Mouse (Mus musculus) hindbrain, postnatal 0 days (tissue): Measurements from ENCODE around the gene Trmt112. TPM values are rescaled to one million over a fixed set of nuclear protein-coding genes. Genes with fewer than 3 reads are reported as not detected.

Experiments
- ATAC-seq: fragments of 200-750 bp; cut with Nextera tagmentation; 2 replicates; pipeline ENCODE4 v1.8.0; 2017; ENCODE audit warnings: mild to moderate bottlenecking, moderate TSS enrichment, moderate library complexity
- DNase-seq: peaks from one replicate; pipeline ENCODE4 v3.0.0-alpha.2; 2015; ENCODE audit warnings: low spot score
- H3K27ac ChIP-seq: fragments of 300-500 bp; sonication (generic); 2 replicates; pipeline ENCODE4 v1.5.1; 2014; ENCODE audit warnings: mild to moderate bottlenecking
- H3K27me3 ChIP-seq: fragments of 300-500 bp; sonication (generic); 2 replicates; pipeline ENCODE4 v1.6.1; 2014; ENCODE audit warnings: low read length, mixed read lengths; ENCODE audit not compliant: insufficient read depth
- H3K36me3 ChIP-seq: fragments of 300-500 bp; sonication (generic); 2 replicates; pipeline ENCODE4 v1.6.1; 2014; ENCODE audit warnings: low read length, mixed read lengths; ENCODE audit not compliant: insufficient read depth
- H3K4me1 ChIP-seq: fragments of 300-500 bp; sonication (generic); 2 replicates; pipeline ENCODE4 v1.6.1; 2014; ENCODE audit warnings: antibody characterized with exemption, low read length, mixed read lengths; ENCODE audit not compliant: insufficient read depth
- H3K4me2 ChIP-seq: fragments of 300-500 bp; sonication (generic); 2 replicates; pipeline ENCODE4 v1.6.1; 2014; ENCODE audit warnings: low read depth, mild to moderate bottlenecking, low read length, moderate library complexity, mixed read lengths
- H3K4me3 ChIP-seq: fragments of 300-500 bp; sonication (generic); 2 replicates; pipeline ENCODE4 v1.5.1; 2014; ENCODE audit warnings: low read length
- H3K9ac ChIP-seq: fragments of 300-500 bp; sonication (generic); replicated peaks from 2 replicates; pipeline ENCODE4 v1.6.1; 2014; ENCODE audit warnings: mild to moderate bottlenecking, low read length, moderate library complexity, mixed read lengths
- H3K9me3 ChIP-seq: fragments of 300-500 bp; sonication (generic); 2 replicates; pipeline ENCODE4 v1.6.1; 2016; ENCODE audit warnings: low read length, mixed read lengths
- CTCF ChIP-seq: IDR thresholded peaks from 2 replicates; pipeline ENCODE4 v1.5.1; 2016; ENCODE audit warnings: antibody characterized with exemption, control low read depth, low read depth
- WGBS: fragments of 180-500 bp; shearing (Covaris S2); extraction: QIAGEN DNeasy Blood & Tissue Kit; methylation state at CpG from one replicate; pipeline ENCODE4 v1.1.7; 2014; 5-methylcytosine and 5-hydroxymethylcytosine counted together
- polyA plus RNA-seq: library from polyadenylated mRNA; unstranded; fragments of >200 nt; fragmentation: Nextera tagmentation; extraction: Ambion mirVana; gene quantifications from 2 replicates; pipeline ENCODE4 v1.2.1, GENCODE M21; 2015
- total RNA-seq: library from RNA; depleted of rRNA; stranded (reverse); fragments of >200 nt; gene quantifications from 2 replicates; pipeline ENCODE4 v1.2.3, GENCODE M21; 2014

Gene Trmt112
- total and polyA plus RNA-seq, 2 experiments from 2014 or later = 61.7 to 111 TPM

DNA sequence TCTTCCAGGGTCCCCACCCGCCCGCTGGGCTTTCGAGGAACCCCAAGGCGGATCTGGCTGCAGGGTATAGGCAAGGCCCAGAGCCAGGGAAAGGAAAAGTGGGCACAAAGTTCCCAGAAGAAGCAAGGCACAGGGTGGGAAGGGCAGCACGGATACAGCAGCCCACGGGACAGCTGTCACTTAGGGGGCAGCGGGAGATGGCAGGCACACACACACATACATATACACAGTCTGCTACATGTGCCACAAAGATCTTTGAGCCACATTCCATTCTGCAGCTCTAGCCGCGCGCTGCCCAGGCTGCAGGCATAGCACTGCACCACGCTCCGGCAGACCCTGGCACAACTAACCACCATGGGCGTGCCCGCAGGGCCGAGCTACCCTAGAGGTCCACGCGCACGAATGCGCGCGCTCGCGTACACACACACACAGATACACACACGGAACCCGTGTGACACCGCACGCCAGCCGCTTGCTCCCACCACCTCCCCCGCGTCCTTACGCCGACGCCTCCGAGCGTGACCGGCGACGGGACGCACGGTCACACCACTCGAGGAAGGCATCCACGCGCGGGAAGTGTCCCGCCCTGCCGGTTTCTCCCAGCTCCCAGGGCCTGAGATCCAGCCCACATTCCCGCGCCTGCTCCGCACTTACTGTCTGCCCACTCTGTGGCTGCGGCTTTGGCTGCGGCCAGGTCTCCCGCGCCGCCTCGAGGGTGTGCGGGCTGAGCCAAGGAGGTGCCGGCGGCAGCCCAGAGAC is 24.1 kb downstream of the Trmt112 start:
- H3K9ac ChIP-seq = peak overlapping the region; percentile 60
- peak overlapping the region; percentile 67 for H3K4me2 ChIP-seq
- ATAC-seq (peak; percentile 73), DNase-seq (peak; percentile 68)
- TF ChIP-seq CTCF = no peak
- no peaks in the 10 kb centered on the region for H3K36me3 ChIP-seq
- H3K27ac ChIP-seq = peak overlapping the region; percentile 41; the same call in 1 of the 2 replicates
- H3K4me3 ChIP-seq = peak overlapping the region; percentile 47
- peaks cover 9% of the 10 kb centered on the region for H3K4me1 ChIP-seq
- H3K27me3 ChIP-seq = peaks cover 6% of the 10 kb centered on the region
- WGBS = 3% methylated on average over 58 of the region's 58 CpGs
- H3K9me3 ChIP-seq = no peaks in the 10 kb centered on the region

DNA sequence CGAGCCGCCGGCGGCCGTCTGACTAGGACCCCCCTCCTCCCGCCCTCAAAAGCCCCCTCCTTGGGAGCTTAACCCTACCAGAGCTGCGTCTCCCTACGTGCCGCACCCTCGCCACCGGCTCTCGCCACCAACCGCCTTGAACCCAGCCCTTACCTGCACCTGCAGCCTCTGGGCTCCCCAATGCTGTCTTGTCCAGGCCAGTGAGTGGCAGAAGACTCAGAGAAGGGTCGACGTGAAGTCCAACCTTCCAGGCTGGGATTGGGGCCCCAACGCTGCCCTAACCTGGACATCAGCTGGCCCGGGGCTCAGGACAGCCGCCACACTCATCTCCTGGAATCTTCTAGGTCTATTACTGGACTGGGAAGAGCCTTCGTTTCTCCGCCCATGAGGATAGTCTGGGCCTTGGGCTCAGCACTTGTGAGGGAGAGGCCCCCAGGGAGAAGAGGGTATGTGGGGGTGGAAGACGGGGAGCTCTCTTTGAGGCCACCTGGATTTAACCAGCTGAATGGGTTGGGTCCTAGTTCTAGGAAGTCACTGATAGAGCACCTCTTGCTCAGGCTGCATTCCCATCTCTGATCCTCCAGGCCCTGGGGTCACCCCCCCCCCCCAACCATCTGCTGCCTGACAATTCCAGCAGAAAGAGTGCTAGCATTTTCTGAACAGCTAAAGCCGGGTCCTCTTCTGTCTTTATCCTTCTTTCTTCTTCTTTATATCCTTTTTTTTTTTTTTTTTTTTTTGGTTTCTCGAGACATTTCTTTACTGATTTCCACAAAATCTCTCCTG is 24.9 kb downstream of the Trmt112 start, which contains the start of gene Kcnk4:
Gene Kcnk4 (minus strand): TSS at position 321 of the 783 bp plus-strand sequence.
- H3K27me3 ChIP-seq = peaks cover 6% of the 10 kb centered on the region
- H3K4me3 ChIP-seq = peak within 1 kb of the TSS; percentile 47
- peak within 1 kb of the TSS; percentile 41; the same call in 1 of the 2 replicates for H3K27ac ChIP-seq
- DNase-seq (no peak), ATAC-seq (0 out of 2 replicates have a peak, but pooled peaks have one; percentile 36)
- H3K4me1 ChIP-seq = peaks cover 15% of the 10 kb centered on the region
- no peak for TF ChIP-seq CTCF
- H3K9me3 ChIP-seq = no peaks in the 10 kb centered on the region
- H3K36me3 ChIP-seq = no peaks in the 10 kb centered on the region
- peak within 1 kb of the TSS; percentile 67 for H3K4me2 ChIP-seq
- 7% methylated on average over 23 of the region's 23 CpGs for WGBS
- peak within 1 kb of the TSS; percentile 60 for H3K9ac ChIP-seq

DNA sequence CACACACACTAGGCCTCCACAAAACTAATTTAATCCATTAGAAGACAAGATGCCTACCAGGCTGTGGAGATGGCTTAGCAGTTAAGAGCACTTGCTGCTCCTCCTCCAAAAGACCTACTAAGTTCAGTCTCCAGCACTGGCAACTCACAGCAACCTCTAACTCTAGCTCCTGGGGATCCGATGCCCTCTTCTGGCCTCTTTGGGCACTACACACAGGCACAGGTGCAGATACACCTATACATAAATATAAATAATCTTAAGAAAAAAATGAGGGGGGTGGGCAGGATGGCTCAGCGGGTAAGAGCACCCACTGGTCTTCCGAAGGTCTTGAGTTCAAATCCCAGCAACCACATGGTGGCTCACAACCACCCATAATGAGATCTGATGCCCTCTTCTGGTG is 26.8 kb downstream of the Trmt112 start:
- Histone ChIP-seq H3K27me3 (peaks cover 6% of the 10 kb centered on the region), H3K4me1 (peaks cover 26% of the 10 kb centered on the region)

DNA sequence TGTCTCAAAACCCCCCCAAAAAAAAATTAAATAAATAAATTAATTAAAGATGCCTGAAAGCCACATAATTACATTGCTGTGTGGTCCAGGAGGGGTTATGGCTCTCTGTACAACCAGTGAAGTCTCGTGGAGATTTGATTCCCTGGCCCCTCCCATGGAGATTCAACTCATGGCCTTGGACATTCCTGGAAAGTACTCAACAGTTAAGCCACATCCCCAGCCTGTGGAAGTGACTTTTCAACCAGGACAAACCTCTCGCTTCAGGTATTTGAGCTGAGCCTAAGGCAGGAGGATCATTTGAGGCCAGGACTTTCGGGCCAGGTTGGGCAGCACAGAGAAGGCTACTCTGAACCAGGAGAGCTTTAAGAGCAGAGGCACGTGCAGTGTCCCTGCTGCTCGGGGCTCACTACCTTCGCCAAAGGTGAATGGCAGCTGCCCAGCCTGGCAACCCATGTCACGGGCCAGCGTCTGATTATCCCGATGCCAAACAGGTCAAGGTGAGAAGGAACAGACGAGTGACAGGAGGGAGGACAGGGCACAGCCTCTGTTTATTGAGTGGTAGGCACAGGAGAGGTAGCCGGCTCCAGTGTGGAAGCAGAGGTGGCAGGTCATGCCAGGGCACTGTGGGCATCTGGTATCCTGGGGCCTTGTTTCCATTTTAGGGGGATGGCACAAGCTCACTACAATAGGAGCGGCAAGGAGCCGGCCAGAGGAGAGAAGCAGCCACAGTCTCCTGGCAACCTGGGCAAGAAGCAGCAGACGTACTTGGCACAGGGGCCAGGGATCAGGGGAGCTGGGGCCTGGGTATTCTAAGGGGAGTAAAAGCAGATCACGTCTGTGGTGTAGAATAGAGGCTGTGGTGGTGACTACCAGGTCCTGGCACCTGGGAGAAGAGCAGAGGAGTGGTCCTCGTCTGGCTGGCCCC is 28.3 kb downstream of the Trmt112 start:
- Histone ChIP-seq H3K4me3 (no peak overlapping the region), H3K36me3 (no peaks in the 10 kb centered on the region), H3K27me3 (peaks cover 2% of the 10 kb centered on the region), H3K9ac (no peak overlapping the region), H3K27ac (no peak overlapping the region), H3K9me3 (no peaks in the 10 kb centered on the region), H3K4me2 (no peak overlapping the region), H3K4me1 (peaks cover 29% of the 10 kb centered on the region)
- WGBS = 64% methylated on average over 16 of the region's 16 CpGs
- no peak for TF ChIP-seq CTCF
- no peak for ATAC-seq
- no peak for DNase-seq

More for the DNA sequence above, 26.8 kb downstream of the Trmt112 start:
- no peak overlapping the region for H3K9ac ChIP-seq
- TF ChIP-seq CTCF = peak; percentile 55
- no peak overlapping the region for H3K27ac ChIP-seq
- no peak for ATAC-seq
- H3K36me3 ChIP-seq = no peaks in the 10 kb centered on the region
- no peak overlapping the region for H3K4me2 ChIP-seq
- H3K9me3 ChIP-seq = no peaks in the 10 kb centered on the region
- DNase-seq = peak; percentile 31
- H3K4me3 ChIP-seq = no peak overlapping the region
- WGBS = 27% methylated on average over 3 of the region's 3 CpGs

DNA sequence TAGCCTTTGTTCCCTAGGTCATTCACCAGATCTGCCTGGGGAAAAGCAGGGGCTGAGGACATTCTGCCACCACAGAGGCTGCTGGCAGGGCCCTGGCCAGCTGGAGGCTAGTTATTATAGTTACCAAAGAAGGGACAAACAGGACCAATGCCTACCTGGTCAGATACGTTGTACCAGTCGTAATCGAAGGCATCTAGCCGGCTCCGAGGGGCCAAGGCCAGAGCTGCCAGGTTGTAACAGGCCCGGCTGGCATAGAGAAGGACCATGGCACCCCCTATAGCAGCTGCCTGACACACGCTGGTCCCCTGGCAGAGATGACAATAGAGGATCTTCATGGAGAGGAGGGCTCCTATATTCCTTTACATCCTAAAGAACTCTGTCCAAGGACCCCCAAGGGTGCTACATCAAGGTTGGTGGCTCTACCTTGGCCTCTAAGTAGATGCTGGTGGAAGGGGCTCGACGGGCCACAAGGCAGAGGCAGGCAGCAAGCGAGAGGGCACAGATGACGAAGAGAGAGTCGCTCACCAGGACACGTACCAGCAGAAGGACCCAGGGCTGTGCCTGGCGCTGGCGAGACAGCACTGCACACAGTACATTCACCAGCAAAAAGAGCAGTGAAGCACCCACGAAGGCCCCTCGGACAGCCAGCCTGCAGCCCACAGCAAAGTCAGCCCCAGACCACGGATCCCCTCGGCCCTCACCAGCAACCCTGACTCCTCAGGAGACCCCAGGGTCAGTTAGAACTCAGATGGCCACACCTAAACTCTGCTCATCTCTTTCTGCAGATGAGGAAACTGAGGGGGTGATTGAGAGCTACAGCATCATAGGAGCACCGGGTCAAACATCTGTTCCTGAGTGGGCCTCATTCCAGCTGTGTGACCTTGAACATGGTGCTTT is 29.9 kb downstream of the Trmt112 start:
- no peak for DNase-seq
- WGBS = 90% methylated on average over 20 of the region's 20 CpGs
- no peaks in the 10 kb centered on the region for H3K9me3 ChIP-seq
- H3K27ac ChIP-seq = no peak overlapping the region
- no peaks in the 10 kb centered on the region for H3K36me3 ChIP-seq
- H3K4me3 ChIP-seq = no peak overlapping the region
- H3K9ac ChIP-seq = 0 out of 2 replicates have a peak overlapping the region, but pooled peaks have one; percentile 6
- TF ChIP-seq CTCF = no peak
- H3K4me1 ChIP-seq = peaks cover 24% of the 10 kb centered on the region
- peak overlapping the region; percentile 99 for H3K4me2 ChIP-seq
- H3K27me3 ChIP-seq = no peaks in the 10 kb centered on the region
- no peak for ATAC-seq
